Comparison of ENCODE assay signal across 10 mouse cellular contexts in genomic region chr2:103461743-103462142, GRCm38 (mm10). TPM values are rescaled to one million over a fixed set of nuclear protein-coding genes. Genes with fewer than 3 reads are reported as not detected.
DNase-seq lines count a peak whose midpoint lies in the region; ATAC-seq and TF ChIP-seq lines count a peak whose summit lies in the region.
"Had no signal": no experiment of that assay in that cellular context is flagged by ENCODE, and none has a peak within 500 bp of the region (broad histone marks: within the 10 kb centered on the region; RNA-seq: fewer than 3 reads in every experiment).

No protein-coding gene starts in this region.

- no peak for ATAC-seq in forebrain, embryonic 13.5 days
- ATAC-seq in midbrain, embryonic 11.5 days (ENCODE audit: low FRiP score): no peak
- ATAC-seq in midbrain, embryonic 15.5 days (replicated peaks): no peak
- ATAC-seq in hindbrain, postnatal 0 days: no peak
- ATAC-seq in stomach, embryonic 15.5 days (ENCODE audit: insufficient read depth, low FRiP score, low read depth): no peak

- no peak for TF ChIP-seq CTCF in hindbrain, postnatal 0 days (IDR thresholded peaks at IDR 0.05; ENCODE audit: low read depth)

- no peaks in the 10 kb centered on the region for H3K9me3 ChIP-seq in forebrain, embryonic 10.5 days
- H3K9me3 ChIP-seq in forebrain, embryonic 13.5 days (replicated peaks): no peaks in the 10 kb centered on the region
- no peaks in the 10 kb centered on the region for H3K9me3 ChIP-seq in midbrain, embryonic 11.5 days (ENCODE audit: control insufficient read depth, low read length)
- H3K9me3 ChIP-seq in midbrain, embryonic 15.5 days: no peaks in the 10 kb centered on the region
- H3K9me3 ChIP-seq in hindbrain, postnatal 0 days (ENCODE audit: low read length): no peaks in the 10 kb centered on the region
- no peaks in the 10 kb centered on the region for H3K9me3 ChIP-seq in stomach, embryonic 15.5 days

- no peaks in the 10 kb centered on the region for H3K27me3 ChIP-seq in forebrain, embryonic 10.5 days (ENCODE audit: poor library complexity, severe bottlenecking)
- no peaks in the 10 kb centered on the region for H3K27me3 ChIP-seq in forebrain, embryonic 13.5 days
- no peaks in the 10 kb centered on the region for H3K27me3 ChIP-seq in midbrain, embryonic 11.5 days (ENCODE audit: control insufficient read depth, insufficient read depth, low read length)
- H3K27me3 ChIP-seq in midbrain, embryonic 15.5 days (replicated peaks): no peaks in the 10 kb centered on the region
- H3K27me3 ChIP-seq in hindbrain, postnatal 0 days (ENCODE audit: insufficient read depth, low read length): no peaks in the 10 kb centered on the region
- no peaks in the 10 kb centered on the region for H3K27me3 ChIP-seq in stomach, embryonic 15.5 days (replicated peaks)

- 55% methylated on average over 9 of the region's 9 CpGs for WGBS in forebrain, embryonic 10.5 days
- WGBS in forebrain, embryonic 13.5 days: 33% methylated on average over 9 of the region's 9 CpGs
- WGBS in midbrain, embryonic 11.5 days: 75% methylated on average over 9 of the region's 9 CpGs
- 60% methylated on average over 9 of the region's 9 CpGs for WGBS in midbrain, embryonic 15.5 days
- 48% methylated on average over 9 of the region's 9 CpGs for WGBS in hindbrain, postnatal 0 days
- 31% methylated on average over 9 of the region's 9 CpGs for WGBS in stomach, embryonic 15.5 days

- H3K36me3 ChIP-seq in forebrain, embryonic 10.5 days (replicated peaks): peaks cover 91% of the 10 kb centered on the region
- peaks cover 66% of the 10 kb centered on the region for H3K36me3 ChIP-seq in forebrain, embryonic 13.5 days (ENCODE audit: poor library complexity, severe bottlenecking)
- H3K36me3 ChIP-seq in midbrain, embryonic 11.5 days (ENCODE audit: control insufficient read depth, insufficient read depth, low read length): peaks cover 8% of the 10 kb centered on the region; the same call in 1 of the 2 replicates
- peaks cover 34% of the 10 kb centered on the region for H3K36me3 ChIP-seq in midbrain, embryonic 15.5 days (replicated peaks)
- peaks cover 46% of the 10 kb centered on the region for H3K36me3 ChIP-seq in hindbrain, postnatal 0 days (ENCODE audit: insufficient read depth, low read length)
- peaks cover 30% of the 10 kb centered on the region for H3K36me3 ChIP-seq in stomach, embryonic 15.5 days

- no peak overlapping the region for H3K4me3 ChIP-seq in forebrain, embryonic 10.5 days
- no peak overlapping the region for H3K4me3 ChIP-seq in forebrain, embryonic 13.5 days
- H3K4me3 ChIP-seq in midbrain, embryonic 11.5 days (ENCODE audit: low read depth, low read length): no peak overlapping the region
- no peak overlapping the region for H3K4me3 ChIP-seq in midbrain, embryonic 15.5 days
- no peak overlapping the region for H3K4me3 ChIP-seq in hindbrain, postnatal 0 days (ENCODE audit: low read length)
- H3K4me3 ChIP-seq in stomach, embryonic 15.5 days (replicated peaks): no peak overlapping the region

- H3K27ac ChIP-seq in forebrain, embryonic 10.5 days: peak overlapping the region; percentile 44; the same call in 1 of the 2 replicates
- H3K27ac ChIP-seq in forebrain, embryonic 13.5 days: no peak overlapping the region
- H3K27ac ChIP-seq in midbrain, embryonic 11.5 days (ENCODE audit: low read depth, low read length): no peak overlapping the region
- no peak overlapping the region for H3K27ac ChIP-seq in midbrain, embryonic 15.5 days
- H3K27ac ChIP-seq in hindbrain, postnatal 0 days: peak overlapping the region; percentile 54
- peak overlapping the region; percentile 57; the same call in 1 of the 2 replicates for H3K27ac ChIP-seq in stomach, embryonic 15.5 days

- no peak for DNase-seq in forebrain, embryonic 10.5 days (ENCODE audit: extremely low spot score, low spot score)
- peak; percentile 81 for DNase-seq in midbrain, embryonic 11.5 days (ENCODE audit: low spot score, missing footprints)
- peak; percentile 45 for DNase-seq in hindbrain, postnatal 0 days (ENCODE audit: low spot score)
- no peak for DNase-seq in layer of hippocampus, adult 9-10 months (ENCODE audit: low spot score)
- DNase-seq in left cerebral cortex, adult 11 months (ENCODE audit: low spot score): no peak
- DNase-seq: heart, postnatal 14 days had no signal

- H3K9ac ChIP-seq in forebrain, embryonic 13.5 days: no peak overlapping the region
- no peak overlapping the region for H3K9ac ChIP-seq in midbrain, embryonic 11.5 days (ENCODE audit: low read length)
- no peak overlapping the region for H3K9ac ChIP-seq in midbrain, embryonic 15.5 days
- H3K9ac ChIP-seq in hindbrain, postnatal 0 days (replicated peaks; ENCODE audit: low read length): no peak overlapping the region
- no peak overlapping the region for H3K9ac ChIP-seq in stomach, embryonic 15.5 days

- peaks cover 13% of the 10 kb centered on the region for H3K4me1 ChIP-seq in forebrain, embryonic 10.5 days
- 0 out of 2 replicates have a peak, but pooled peaks cover 8% of the 10 kb centered on the region for H3K4me1 ChIP-seq in forebrain, embryonic 13.5 days
- H3K4me1 ChIP-seq in midbrain, embryonic 11.5 days (ENCODE audit: control insufficient read depth, insufficient read depth, low read length): no peaks in the 10 kb centered on the region
- no peaks in the 10 kb centered on the region for H3K4me1 ChIP-seq in midbrain, embryonic 15.5 days
- no peaks in the 10 kb centered on the region for H3K4me1 ChIP-seq in hindbrain, postnatal 0 days (ENCODE audit: insufficient read depth, low read length)
- H3K4me1 ChIP-seq in stomach, embryonic 15.5 days: peaks cover 4% of the 10 kb centered on the region

- no peak overlapping the region for H3K4me2 ChIP-seq in forebrain, embryonic 13.5 days
- H3K4me2 ChIP-seq in midbrain, embryonic 11.5 days: no peak overlapping the region
- H3K4me2 ChIP-seq in midbrain, embryonic 15.5 days: no peak overlapping the region
- no peak overlapping the region for H3K4me2 ChIP-seq in hindbrain, postnatal 0 days (ENCODE audit: low read depth, low read length)
- H3K4me2 ChIP-seq in stomach, embryonic 15.5 days: no peak overlapping the region

RNA-seq across cellular contexts. Expression of gene Cat, which starts 23.2 kb away (rescaled TPM):
- 96.7 and 98.2 TPM in 2 replicates for polyA plus RNA-seq in forebrain, embryonic 10.5 days (2016; fragmentation: Nextera tagmentation; extraction: Ambion mirVana)
- polyA plus RNA-seq in forebrain, embryonic 13.5 days (2015; fragmentation: Nextera tagmentation; extraction: Ambion mirVana): 67.3 and 69.8 TPM in 2 replicates
- 149 and 157 TPM in 2 replicates for polyA plus RNA-seq in midbrain, embryonic 11.5 days (2014; fragmentation: Nextera tagmentation; extraction: Ambion mirVana)
- 83.4 and 86.2 TPM in 2 replicates for polyA plus RNA-seq in midbrain, embryonic 15.5 days (2015; fragmentation: Nextera tagmentation; extraction: Ambion mirVana)
- 112 and 116 TPM in 2 replicates for total RNA-seq in hindbrain, postnatal 0 days (2014; rRNA removed)
- polyA plus RNA-seq in hindbrain, postnatal 0 days (2015; fragmentation: Nextera tagmentation; extraction: Ambion mirVana): 58.5 and 71.4 TPM in 2 replicates
- polyA plus RNA-seq in stomach, embryonic 15.5 days (2015; fragmentation: Nextera tagmentation; extraction: Ambion mirVana): 105 and 126 TPM in 2 replicates

RNA-seq across cellular contexts. Expression of gene Elf5, which starts 50.3 kb away (rescaled TPM):
- polyA plus RNA-seq in forebrain, embryonic 10.5 days (2016; fragmentation: Nextera tagmentation; extraction: Ambion mirVana): 0.07 TPM in 1 of 2 replicates, not detected in the other
- polyA plus RNA-seq in forebrain, embryonic 13.5 days (2015; fragmentation: Nextera tagmentation; extraction: Ambion mirVana): not detected in 2 replicates
- polyA plus RNA-seq in midbrain, embryonic 11.5 days (2014; fragmentation: Nextera tagmentation; extraction: Ambion mirVana): not detected in 2 replicates
- not detected in 2 replicates for polyA plus RNA-seq in midbrain, embryonic 15.5 days (2015; fragmentation: Nextera tagmentation; extraction: Ambion mirVana)
- total RNA-seq in hindbrain, postnatal 0 days (2014; rRNA removed): 0.07 TPM in 1 of 2 replicates, not detected in the other
- polyA plus RNA-seq in hindbrain, postnatal 0 days (2015; fragmentation: Nextera tagmentation; extraction: Ambion mirVana): not detected in 2 replicates
- 1.6 and 2.0 TPM in 2 replicates for polyA plus RNA-seq in stomach, embryonic 15.5 days (2015; fragmentation: Nextera tagmentation; extraction: Ambion mirVana)
- total RNA-seq: heart, postnatal 14 days had no signal
- polyA plus RNA-seq: small intestine, adult 2 months had no signal

Comparison
In these comparisons a context has a peak if more than half of its experiments do, and no peak if none do; other contexts are left out.
1. H3K27ac ChIP-seq: peak in forebrain, embryonic 10.5 days (single experiment), hindbrain, postnatal 0 days (single experiment) and stomach, embryonic 15.5 days (single experiment); none in forebrain, embryonic 13.5 days (single experiment), midbrain, embryonic 11.5 days (single experiment) and midbrain, embryonic 15.5 days (single experiment).
2. DNase-seq: peak in midbrain, embryonic 11.5 days (single experiment) and hindbrain, postnatal 0 days (single experiment); none in forebrain, embryonic 10.5 days (single experiment), layer of hippocampus, adult 9-10 months (single experiment) and left cerebral cortex, adult 11 months (single experiment).